Comparison of ENCODE assay signal across 14 mouse cellular contexts in genomic region chr2:173449198-173449597, GRCm38 (mm10).
A peak's percentile ranks its signal among the peaks of the same experiment; 100 is the strongest.
DNase-seq lines count a peak whose midpoint lies in the region; ATAC-seq and TF ChIP-seq lines count a peak whose summit lies in the region.
"Had no signal": no experiment of that assay in that cellular context is flagged by ENCODE, and none has a peak within 500 bp of the region (broad histone marks: within the 10 kb centered on the region; RNA-seq: fewer than 3 reads in every experiment).

No protein-coding gene starts in this region.

- no peaks in the 10 kb centered on the region for H3K9me3 ChIP-seq in midbrain, embryonic 11.5 days (ENCODE audit: control insufficient read depth, low read length)
- no peaks in the 10 kb centered on the region; the same call in 1 of the 2 replicates for H3K9me3 ChIP-seq in midbrain, embryonic 13.5 days
- H3K9me3 ChIP-seq in kidney, postnatal 0 days (replicated peaks; ENCODE audit: low read length), result no peaks in the 10 kb centered on the region
- H3K9me3 ChIP-seq: heart, embryonic 15.5 days had no signal

- no peak overlapping the region for H3K4me3 ChIP-seq in midbrain, embryonic 11.5 days (ENCODE audit: low read depth, low read length)
- no peak overlapping the region for H3K4me3 ChIP-seq in midbrain, embryonic 13.5 days (replicated peaks)
- H3K4me3 ChIP-seq in kidney, postnatal 0 days (replicated peaks; ENCODE audit: low read depth, low read length), result no peak overlapping the region
- no peak overlapping the region for H3K4me3 ChIP-seq in small intestine, adult 2 months (ENCODE audit: low read depth, low read length)
- H3K4me3 ChIP-seq: forebrain, embryonic 10.5 days; heart, embryonic 15.5 days; limb, embryonic 12.5 days had no signal

- intact Hi-C loops in heart, postnatal 36 days (cut with DNase I), result no loop called here

- no peak overlapping the region for H3K4me2 ChIP-seq in midbrain, embryonic 11.5 days
- H3K4me2 ChIP-seq in midbrain, embryonic 13.5 days (replicated peaks), result no peak overlapping the region
- H3K4me2 ChIP-seq in kidney, postnatal 0 days (ENCODE audit: low read length), result no peak overlapping the region
- H3K4me2 ChIP-seq: heart, embryonic 15.5 days; limb, embryonic 12.5 days had no signal

- TF ChIP-seq CTCF in kidney, postnatal 0 days (IDR thresholded peaks at IDR 0.05; ENCODE audit: low read depth), result no peak
- no peak for TF ChIP-seq CTCF in small intestine, adult 2 months (IDR thresholded peaks at IDR 0.05; ENCODE audit: extremely low read depth, insufficient read length, insufficient replicate concordance, low read depth, low read length)

- 78% methylated on average over 5 of the region's 5 CpGs for WGBS in midbrain, embryonic 11.5 days
- 70% methylated on average over 5 of the region's 5 CpGs for WGBS in midbrain, embryonic 13.5 days
- 38% methylated on average over 5 of the region's 5 CpGs for WGBS in kidney, postnatal 0 days
- WGBS in small intestine, adult 2 months, result 60% methylated on average over 5 of the region's 5 CpGs

- no peaks in the 10 kb centered on the region for H3K36me3 ChIP-seq in midbrain, embryonic 11.5 days (ENCODE audit: control insufficient read depth, insufficient read depth, low read length)
- no peaks in the 10 kb centered on the region for H3K36me3 ChIP-seq in midbrain, embryonic 13.5 days
- H3K36me3 ChIP-seq in kidney, postnatal 0 days (ENCODE audit: insufficient read depth, low read length), result no peaks in the 10 kb centered on the region
- H3K36me3 ChIP-seq in small intestine, adult 2 months (ENCODE audit: control insufficient read depth, insufficient read depth, low read length), result no peaks in the 10 kb centered on the region
- H3K36me3 ChIP-seq: forebrain, embryonic 10.5 days; heart, embryonic 15.5 days; limb, embryonic 12.5 days had no signal

- no peak for ATAC-seq in midbrain, embryonic 11.5 days (ENCODE audit: low FRiP score)
- ATAC-seq in midbrain, embryonic 13.5 days, result no peak
- ATAC-seq in kidney, postnatal 0 days (replicated peaks; ENCODE audit: low FRiP score, low read depth), result no peak; the same call in 1 of the 2 replicates

- TF ChIP-seq POLR2A in small intestine, adult 2 months (IDR thresholded peaks at IDR 0.05; ENCODE audit: low read depth, low read length), result no peak

- no peak overlapping the region for H3K27ac ChIP-seq in midbrain, embryonic 11.5 days (ENCODE audit: low read depth, low read length)
- no peak overlapping the region for H3K27ac ChIP-seq in midbrain, embryonic 13.5 days
- H3K27ac ChIP-seq in kidney, postnatal 0 days, result no peak overlapping the region
- 0 out of 2 replicates have a peak overlapping the region, but pooled peaks have one; percentile 1 for H3K27ac ChIP-seq in small intestine, adult 2 months (ENCODE audit: insufficient read depth, low read depth, low read length)
- H3K27ac ChIP-seq: forebrain, embryonic 10.5 days; heart, embryonic 15.5 days; limb, embryonic 12.5 days had no signal

- H3K27me3 ChIP-seq in midbrain, embryonic 11.5 days (ENCODE audit: control insufficient read depth, insufficient read depth, low read length), result no peaks in the 10 kb centered on the region
- no peaks in the 10 kb centered on the region for H3K27me3 ChIP-seq in midbrain, embryonic 13.5 days
- H3K27me3 ChIP-seq in kidney, postnatal 0 days (ENCODE audit: insufficient read depth, low read length), result peaks cover 5% of the 10 kb centered on the region; the same call in 1 of the 2 replicates
- no peaks in the 10 kb centered on the region for H3K27me3 ChIP-seq in small intestine, adult 2 months (ENCODE audit: control insufficient read depth, insufficient read depth, low read length)

- DNase-seq in midbrain, embryonic 11.5 days (ENCODE audit: low spot score, missing footprints), result peak; percentile 6
- peak; percentile 47 to 51 for DNase-seq in heart, postnatal 36 days
- DNase-seq in kidney, postnatal 0 days (ENCODE audit: low spot score), result peak; percentile 84
- no peak for DNase-seq in layer of hippocampus, postnatal 14 days (ENCODE audit: low spot score in 2 of 2)
- DNase-seq in layer of hippocampus, postnatal 10 days (ENCODE audit: low spot score in 2 of 2), result no peak
- DNase-seq in thymus, postnatal 10 days (ENCODE audit: low spot score in 2 of 2), result no peak
- DNase-seq: adrenal gland, adult 8-10 months; cerebellum, postnatal 10 days; midbrain, embryonic 14.5 days had no signal

- H3K4me1 ChIP-seq in midbrain, embryonic 11.5 days (ENCODE audit: control insufficient read depth, insufficient read depth, low read length), result no peaks in the 10 kb centered on the region
- 0 out of 2 replicates have a peak, but pooled peaks cover 2% of the 10 kb centered on the region for H3K4me1 ChIP-seq in midbrain, embryonic 13.5 days (replicated peaks)
- peaks cover 14% of the 10 kb centered on the region; the same call in 1 of the 2 replicates for H3K4me1 ChIP-seq in kidney, postnatal 0 days (replicated peaks; ENCODE audit: insufficient read depth, low read length)
- H3K4me1 ChIP-seq in small intestine, adult 2 months (ENCODE audit: control insufficient read depth, insufficient read depth, insufficient read length, low read length), result 0 out of 2 replicates have a peak, but pooled peaks cover 3% of the 10 kb centered on the region
- H3K4me1 ChIP-seq: heart, embryonic 15.5 days had no signal

- H3K9ac ChIP-seq in midbrain, embryonic 11.5 days (ENCODE audit: low read length), result no peak overlapping the region
- H3K9ac ChIP-seq in midbrain, embryonic 13.5 days (replicated peaks), result no peak overlapping the region
- no peak overlapping the region for H3K9ac ChIP-seq in kidney, postnatal 0 days (ENCODE audit: low read depth, low read length)
- H3K9ac ChIP-seq: heart, embryonic 15.5 days; limb, embryonic 12.5 days had no signal

Comparison
In these comparisons a context has a peak if more than half of its experiments do, and no peak if none do; other contexts are left out.
1. DNase-seq: peak in midbrain, embryonic 11.5 days (single experiment), heart, postnatal 36 days (2 of 2) and kidney, postnatal 0 days (single experiment); none in layer of hippocampus, postnatal 14 days (0 of 2), layer of hippocampus, postnatal 10 days (0 of 2) and thymus, postnatal 10 days (0 of 2).